Mouse (Mus musculus) midbrain, postnatal 0 days (tissue): ENCODE data around the gene Nell2. TPM values are rescaled to one million over a fixed set of nuclear protein-coding genes. Genes with fewer than 3 reads are reported as not detected.

Experiments
- ATAC-seq: fragments of 200-750 bp; cut with Nextera tagmentation; 2 replicates; pipeline ENCODE4 v1.8.0; 2017; ENCODE audit warnings: moderate number of reproducible peaks, mild to moderate bottlenecking, moderate TSS enrichment, moderate library complexity; ENCODE audit not compliant: low FRiP score
- DNase-seq: peaks from one replicate; pipeline ENCODE4 v3.0.0-alpha.2; 2015; ENCODE audit warnings: low spot score
- H3K27ac ChIP-seq: fragments of 300-500 bp; sonication (generic); 2 replicates; pipeline ENCODE4 v1.5.1; 2014; ENCODE audit warnings: low read depth, mild to moderate bottlenecking, low read length, mixed read lengths
- H3K27me3 ChIP-seq: fragments of 300-500 bp; sonication (generic); 2 replicates; pipeline ENCODE4 v1.6.1; 2014; ENCODE audit warnings: low read length, control low read depth, mixed read lengths; ENCODE audit not compliant: insufficient read depth
- H3K36me3 ChIP-seq: fragments of 300-500 bp; sonication (generic); 2 replicates; pipeline ENCODE4 v1.6.1; 2014; ENCODE audit warnings: low read length, control low read depth, mixed read lengths; ENCODE audit not compliant: insufficient read depth
- H3K4me1 ChIP-seq: fragments of 300-500 bp; sonication (generic); 2 replicates; pipeline ENCODE4 v1.6.1; 2014; ENCODE audit warnings: mild to moderate bottlenecking, control low read depth, antibody characterized with exemption, low read length, mixed read lengths; ENCODE audit not compliant: insufficient read depth
- H3K4me2 ChIP-seq: fragments of 300-500 bp; sonication (generic); 2 replicates; pipeline ENCODE4 v1.6.1; 2014; ENCODE audit warnings: low read depth, mild to moderate bottlenecking, low read length, mixed read lengths; ENCODE audit not compliant: poor library complexity, severe bottlenecking
- H3K4me3 ChIP-seq: fragments of 300-500 bp; sonication (generic); 2 replicates; pipeline ENCODE4 v1.5.1; 2014; ENCODE audit warnings: low read depth, mild to moderate bottlenecking, low read length, moderate library complexity
- H3K9ac ChIP-seq: fragments of 300-500 bp; sonication (generic); replicated peaks from 2 replicates; pipeline ENCODE4 v1.6.1; 2014; ENCODE audit warnings: mild to moderate bottlenecking, low read length, moderate library complexity, mixed read lengths; ENCODE audit not compliant: poor library complexity, severe bottlenecking
- H3K9me3 ChIP-seq: fragments of 300-500 bp; sonication (generic); 2 replicates; pipeline ENCODE4 v1.6.1; 2016; ENCODE audit warnings: low read length, control low read depth
- CTCF ChIP-seq: IDR thresholded peaks from 2 replicates; pipeline ENCODE4 v1.5.1; 2016; ENCODE audit warnings: antibody characterized with exemption, mild to moderate bottlenecking
- WGBS: fragments of 180-500 bp; shearing (Covaris S2); extraction: QIAGEN DNeasy Blood & Tissue Kit; methylation state at CpG from one replicate; pipeline ENCODE4 v1.1.7; 2014; 5-methylcytosine and 5-hydroxymethylcytosine counted together
- polyA plus RNA-seq: library from polyadenylated mRNA; unstranded; fragments of >200 nt; fragmentation: Nextera tagmentation; extraction: Ambion mirVana; gene quantifications from 2 replicates; pipeline ENCODE4 v1.2.1, GENCODE M21; 2015
- total RNA-seq: library from RNA; depleted of rRNA; stranded (reverse); fragments of >200 nt; gene quantifications from 2 replicates; pipeline ENCODE4 v1.2.3, GENCODE M21; 2014

Gene Nell2
- total and polyA plus RNA-seq, 2 experiments from 2014 or later = 181 to 199 TPM

GRCm38 (mm10) chr15:95322744-95323143 lies 205.6 kb downstream of the Nell2 start:
- Histone ChIP-seq H3K27me3 (no peaks in the 10 kb centered on the region), H3K27ac (no peak overlapping the region), H3K9ac (no peak overlapping the region), H3K36me3 (no peaks in the 10 kb centered on the region), H3K4me2 (no peak overlapping the region), H3K4me1 (no peaks in the 10 kb centered on the region), H3K4me3 (no peak overlapping the region), H3K9me3 (no peaks in the 10 kb centered on the region)
- DNase-seq (no peak), ATAC-seq (no peak)
- WGBS = 96% methylated on average over 2 of the region's 2 CpGs
- TF ChIP-seq CTCF = no peak

GRCm38 (mm10) chr15:95316626-95317025 lies 211.7 kb downstream of the Nell2 start:
- WGBS = 81% methylated on average over 4 of the region's 4 CpGs
- Histone ChIP-seq H3K4me2 (no peak overlapping the region), H3K4me3 (no peak overlapping the region), H3K27me3 (no peaks in the 10 kb centered on the region), H3K4me1 (no peaks in the 10 kb centered on the region), H3K9ac (no peak overlapping the region), H3K27ac (no peak overlapping the region), H3K36me3 (no peaks in the 10 kb centered on the region), H3K9me3 (no peaks in the 10 kb centered on the region)
- no peak for TF ChIP-seq CTCF
- no peak for DNase-seq
- no peak for ATAC-seq

GRCm38 (mm10) chr15:95314808-95315145 lies 213.6 kb downstream of the Nell2 start:
- H3K27me3 ChIP-seq = no peaks in the 10 kb centered on the region
- H3K9ac ChIP-seq = no peak overlapping the region
- no peaks in the 10 kb centered on the region for H3K36me3 ChIP-seq
- no peak overlapping the region for H3K4me2 ChIP-seq
- TF ChIP-seq CTCF = no peak
- H3K4me3 ChIP-seq = no peak overlapping the region
- 81% methylated on average over 5 of the region's 5 CpGs for WGBS
- ATAC-seq = no peak
- no peak overlapping the region for H3K27ac ChIP-seq
- no peaks in the 10 kb centered on the region for H3K9me3 ChIP-seq
- no peaks in the 10 kb centered on the region for H3K4me1 ChIP-seq
- DNase-seq = no peak

GRCm38 (mm10) chr15:95314121-95314807 lies 214.1 kb downstream of the Nell2 start:
- no peaks in the 10 kb centered on the region for H3K36me3 ChIP-seq
- H3K9ac ChIP-seq = no peak overlapping the region
- DNase-seq (peak; percentile 52), ATAC-seq (no peak)
- no peak overlapping the region for H3K4me3 ChIP-seq
- H3K27ac ChIP-seq = no peak overlapping the region
- no peaks in the 10 kb centered on the region for H3K9me3 ChIP-seq
- no peaks in the 10 kb centered on the region for H3K27me3 ChIP-seq
- no peaks in the 10 kb centered on the region for H3K4me1 ChIP-seq
- no peak for TF ChIP-seq CTCF
- H3K4me2 ChIP-seq = peak overlapping the region; percentile 12; the same call in 1 of the 2 replicates
- WGBS = 35% methylated on average over 16 of the region's 16 CpGs

- H3K9ac ChIP-seq = no peak overlapping the region
- WGBS = 53% methylated on average over 5 of the region's 5 CpGs
- H3K36me3 ChIP-seq = no peaks in the 10 kb centered on the region
- TF ChIP-seq CTCF = no peak
- DNase-seq = peak; percentile 50
- H3K27ac ChIP-seq = no peak overlapping the region
- no peak for ATAC-seq
- H3K9me3 ChIP-seq = no peaks in the 10 kb centered on the region
- H3K4me1 ChIP-seq = no peaks in the 10 kb centered on the region
- no peak overlapping the region for H3K4me3 ChIP-seq
- no peaks in the 10 kb centered on the region for H3K27me3 ChIP-seq
- H3K4me2 ChIP-seq = no peak overlapping the region
Measured at GRCm38 (mm10) chr15:95313286-95313685, 215.1 kb downstream of the Nell2 start.

GRCm38 (mm10) chr15:95304102-95304501 lies 224.3 kb downstream of the Nell2 start:
- ATAC-seq = no peak
- H3K27me3 ChIP-seq = no peaks in the 10 kb centered on the region
- H3K4me1 ChIP-seq = no peaks in the 10 kb centered on the region
- no peak overlapping the region for H3K9ac ChIP-seq
- peak; percentile 77 for DNase-seq
- H3K36me3 ChIP-seq = no peaks in the 10 kb centered on the region
- H3K4me3 ChIP-seq = no peak overlapping the region
- no peak overlapping the region for H3K27ac ChIP-seq
- no peak overlapping the region for H3K4me2 ChIP-seq
- H3K9me3 ChIP-seq = no peaks in the 10 kb centered on the region
- TF ChIP-seq CTCF = no peak
- 65% methylated on average over 8 of the region's 8 CpGs for WGBS
